Mouse (Mus musculus): Measurements from ENCODE around the gene Ptpn13. TPM values are rescaled to one million over a fixed set of nuclear protein-coding genes. Genes with fewer than 3 reads are reported as not detected.

Gene Ptpn13
- polyA plus RNA-seq, 1 experiment, result 7.6 TPM

DNA sequence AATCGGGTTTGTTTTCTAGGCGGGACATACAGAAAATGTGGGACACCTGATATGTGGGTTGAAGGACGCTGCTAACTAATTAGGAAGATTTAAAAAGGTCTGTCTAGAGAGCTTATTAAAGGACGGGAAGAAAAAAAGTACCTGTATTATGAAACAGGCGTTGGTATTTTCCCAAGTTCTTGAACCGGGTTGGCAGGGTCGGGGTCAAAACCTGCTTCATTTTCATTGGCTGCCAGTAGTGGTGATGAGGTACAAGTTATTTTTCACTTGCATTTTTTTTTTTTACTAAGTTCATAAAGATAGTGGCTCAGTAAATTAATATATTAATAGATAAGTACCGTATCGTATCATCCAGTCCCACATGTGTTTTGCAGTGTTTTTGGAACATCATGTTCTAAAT is 1.3 kb downstream of the Ptpn13 start:
- H3K4me1 ChIP-seq (replicated peaks; ENCODE audit: control insufficient read depth, insufficient read depth, low read length), result peaks cover 7% of the 10 kb centered on the region; the same call in 1 of the 2 replicates
- no peak for DNase-seq
- H3K27me3 ChIP-seq (ENCODE audit: control insufficient read depth, insufficient read depth, low read length), result peaks cover 7% of the 10 kb centered on the region
- no peaks in the 10 kb centered on the region for H3K36me3 ChIP-seq (ENCODE audit: control insufficient read depth, insufficient read depth, low read length)
- 37% methylated on average over 9 of the region's 9 CpGs for WGBS
- no peak for TF ChIP-seq POLR2A (IDR thresholded peaks at IDR 0.05; ENCODE audit: control insufficient read depth, extremely low read depth, insufficient read depth, low read length, poor library complexity)
- no peak for TF ChIP-seq CTCF (IDR thresholded peaks at IDR 0.05; ENCODE audit: borderline replicate concordance, control insufficient read depth, extremely low read depth, insufficient read depth, low read length, poor library complexity)
- H3K4me3 ChIP-seq (ENCODE audit: control insufficient read depth, insufficient read depth, low read length), result no peak overlapping the region
- no peak overlapping the region for H3K27ac ChIP-seq (ENCODE audit: control insufficient read depth, insufficient read depth, low read length)

DNA sequence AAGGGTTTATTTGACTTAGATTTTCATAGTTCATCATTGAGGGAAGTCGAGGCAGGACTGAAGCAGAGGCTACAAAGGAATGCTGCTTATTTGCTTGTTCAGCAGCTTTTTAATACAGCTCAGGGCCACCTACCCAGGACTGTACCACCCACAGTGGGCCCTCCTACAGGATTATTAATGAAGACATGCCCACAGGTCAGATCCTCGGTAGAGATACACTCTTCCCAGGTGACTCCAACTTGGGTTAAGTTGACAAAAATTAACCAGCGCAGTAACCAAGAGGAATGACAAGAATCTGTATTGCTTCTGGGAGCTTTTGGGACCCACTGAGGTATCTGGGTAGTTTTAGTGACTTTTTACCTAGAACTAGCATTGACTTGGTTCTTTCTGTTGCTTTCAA is 6.0 kb downstream of the Ptpn13 start:
- Histone ChIP-seq H3K4me1 (replicated peaks; ENCODE audit: control insufficient read depth, insufficient read depth, low read length) (no peaks in the 10 kb centered on the region), H3K27ac (ENCODE audit: control insufficient read depth, insufficient read depth, low read length) (no peak overlapping the region), H3K27me3 (ENCODE audit: control insufficient read depth, insufficient read depth, low read length) (no peaks in the 10 kb centered on the region), H3K4me3 (ENCODE audit: control insufficient read depth, insufficient read depth, low read length) (no peak overlapping the region), H3K36me3 (ENCODE audit: control insufficient read depth, insufficient read depth, low read length) (no peaks in the 10 kb centered on the region)
- TF ChIP-seq CTCF (IDR thresholded peaks at IDR 0.05; ENCODE audit: borderline replicate concordance, control insufficient read depth, extremely low read depth, insufficient read depth, low read length, poor library complexity) (no peak), POLR2A (IDR thresholded peaks at IDR 0.05; ENCODE audit: control insufficient read depth, extremely low read depth, insufficient read depth, low read length, poor library complexity) (no peak)
- no peak for DNase-seq
- 91% methylated on average over 3 of the region's 3 CpGs for WGBS

DNA sequence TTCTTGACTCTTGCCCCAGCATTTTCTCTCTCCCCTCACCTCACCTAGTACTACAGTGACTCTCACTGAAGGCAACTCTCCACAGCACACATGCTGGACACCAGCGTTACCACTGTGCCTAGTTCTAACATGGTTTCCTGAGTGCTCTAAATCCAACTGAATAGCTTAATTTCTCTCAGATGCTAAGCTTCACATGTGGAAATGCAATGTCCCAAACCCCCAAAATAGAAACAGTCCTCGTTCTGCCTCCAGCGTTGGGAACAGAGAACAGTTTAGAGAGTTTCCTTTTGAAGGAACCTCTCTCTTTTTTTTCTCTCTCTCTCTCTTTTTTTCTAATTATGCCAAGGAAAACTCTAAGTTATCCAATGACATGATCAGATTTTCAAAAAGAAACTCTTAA is 6.5 kb downstream of the Ptpn13 start:
- no peak for TF ChIP-seq CTCF (IDR thresholded peaks at IDR 0.05; ENCODE audit: borderline replicate concordance, control insufficient read depth, extremely low read depth, insufficient read depth, low read length, poor library complexity)
- TF ChIP-seq POLR2A (IDR thresholded peaks at IDR 0.05; ENCODE audit: control insufficient read depth, extremely low read depth, insufficient read depth, low read length, poor library complexity), result no peak
- Histone ChIP-seq H3K4me3 (ENCODE audit: control insufficient read depth, insufficient read depth, low read length) (no peak overlapping the region), H3K4me1 (replicated peaks; ENCODE audit: control insufficient read depth, insufficient read depth, low read length) (no peaks in the 10 kb centered on the region), H3K27me3 (ENCODE audit: control insufficient read depth, insufficient read depth, low read length) (no peaks in the 10 kb centered on the region), H3K36me3 (ENCODE audit: control insufficient read depth, insufficient read depth, low read length) (no peaks in the 10 kb centered on the region), H3K27ac (ENCODE audit: control insufficient read depth, insufficient read depth, low read length) (no peak overlapping the region)
- no peak for DNase-seq
- 83% methylated on average over 3 of the region's 3 CpGs for WGBS

DNA sequence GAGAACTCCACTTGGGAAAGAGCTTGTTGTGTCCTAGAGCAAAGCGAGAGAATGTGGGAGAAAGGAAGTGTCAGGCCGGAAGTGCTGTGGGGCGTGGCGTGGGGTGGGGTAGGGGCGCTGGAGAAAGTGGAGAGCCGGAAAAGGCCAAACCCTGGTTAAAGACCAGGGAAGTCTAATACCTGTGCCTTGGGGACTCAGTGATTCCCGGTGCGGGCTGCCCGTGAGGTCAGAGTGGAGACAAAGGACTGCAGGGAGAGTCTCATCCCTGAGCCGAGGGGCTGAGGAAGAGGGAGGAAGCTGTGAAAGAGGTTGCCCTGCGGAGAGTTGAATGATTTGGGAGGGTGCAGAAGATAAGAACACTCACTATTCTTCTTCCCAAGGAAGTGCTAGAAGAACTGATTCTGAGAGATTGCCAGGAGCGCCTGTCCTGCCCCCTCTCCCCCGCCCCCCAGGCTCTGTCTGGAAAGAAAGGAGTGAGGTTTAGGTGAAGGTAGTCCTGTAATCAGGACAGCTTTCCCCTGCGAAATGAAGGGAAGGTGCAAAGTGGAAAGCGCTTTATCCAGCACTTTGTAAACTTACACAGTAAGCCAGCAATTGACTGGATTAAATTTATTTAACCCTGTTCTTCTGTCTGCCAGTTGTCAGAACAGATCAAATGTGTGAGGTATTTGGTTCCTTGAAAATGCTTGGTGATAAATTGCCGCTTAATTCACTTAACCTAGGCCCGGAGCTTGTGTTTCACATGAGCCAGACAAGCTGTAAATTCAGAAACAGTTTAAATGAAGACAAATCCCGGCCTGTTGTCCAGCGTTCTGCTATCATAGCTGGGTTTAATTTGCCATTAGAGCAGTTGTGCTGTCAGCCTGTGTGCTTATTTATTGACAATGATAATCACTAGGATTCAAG is 11.3 kb downstream of the Ptpn13 start:
- TF ChIP-seq CTCF (IDR thresholded peaks at IDR 0.05; ENCODE audit: borderline replicate concordance, control insufficient read depth, extremely low read depth, insufficient read depth, low read length, poor library complexity) (no peak), POLR2A (IDR thresholded peaks at IDR 0.05; ENCODE audit: control insufficient read depth, extremely low read depth, insufficient read depth, low read length, poor library complexity) (no peak)
- no peaks in the 10 kb centered on the region for H3K36me3 ChIP-seq (ENCODE audit: control insufficient read depth, insufficient read depth, low read length)
- H3K4me1 ChIP-seq (replicated peaks; ENCODE audit: control insufficient read depth, insufficient read depth, low read length), result no peaks in the 10 kb centered on the region
- no peak overlapping the region for H3K27ac ChIP-seq (ENCODE audit: control insufficient read depth, insufficient read depth, low read length)
- no peak for DNase-seq
- no peak overlapping the region for H3K4me3 ChIP-seq (ENCODE audit: control insufficient read depth, insufficient read depth, low read length)
- H3K27me3 ChIP-seq (ENCODE audit: control insufficient read depth, insufficient read depth, low read length), result no peaks in the 10 kb centered on the region
- whole genome bisulfite sequencing, result 83% methylated on average over 19 of the region's 19 CpGs

DNA sequence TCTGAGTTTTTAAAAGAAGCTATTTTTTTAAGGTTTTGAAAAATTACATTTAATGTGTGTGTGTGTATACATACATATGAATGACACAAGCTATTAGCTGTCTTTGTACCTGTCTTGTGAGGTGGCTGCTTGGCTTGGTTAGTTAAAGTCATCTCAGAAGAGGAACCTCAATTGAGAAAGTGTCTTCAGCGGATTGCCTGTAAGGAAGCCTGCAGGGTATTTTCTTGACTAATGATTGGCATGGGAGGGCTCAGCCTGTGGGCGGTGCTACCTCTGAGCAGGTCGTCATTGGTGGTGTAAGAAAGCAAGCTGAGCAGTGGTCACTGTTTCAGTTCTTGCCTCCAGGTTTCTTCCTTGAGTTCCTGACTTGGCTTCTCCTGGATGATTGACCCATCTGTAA is 12.7 kb downstream of the Ptpn13 start:
- WGBS, result 76% methylated on average over 3 of the region's 3 CpGs
- Histone ChIP-seq H3K27ac (ENCODE audit: control insufficient read depth, insufficient read depth, low read length) (no peak overlapping the region), H3K27me3 (ENCODE audit: control insufficient read depth, insufficient read depth, low read length) (no peaks in the 10 kb centered on the region), H3K4me3 (ENCODE audit: control insufficient read depth, insufficient read depth, low read length) (no peak overlapping the region), H3K4me1 (replicated peaks; ENCODE audit: control insufficient read depth, insufficient read depth, low read length) (no peaks in the 10 kb centered on the region), H3K36me3 (ENCODE audit: control insufficient read depth, insufficient read depth, low read length) (no peaks in the 10 kb centered on the region)
- DNase-seq, result no peak
- TF ChIP-seq CTCF (IDR thresholded peaks at IDR 0.05; ENCODE audit: borderline replicate concordance, control insufficient read depth, extremely low read depth, insufficient read depth, low read length, poor library complexity) (no peak), POLR2A (IDR thresholded peaks at IDR 0.05; ENCODE audit: control insufficient read depth, extremely low read depth, insufficient read depth, low read length, poor library complexity) (no peak)

DNA sequence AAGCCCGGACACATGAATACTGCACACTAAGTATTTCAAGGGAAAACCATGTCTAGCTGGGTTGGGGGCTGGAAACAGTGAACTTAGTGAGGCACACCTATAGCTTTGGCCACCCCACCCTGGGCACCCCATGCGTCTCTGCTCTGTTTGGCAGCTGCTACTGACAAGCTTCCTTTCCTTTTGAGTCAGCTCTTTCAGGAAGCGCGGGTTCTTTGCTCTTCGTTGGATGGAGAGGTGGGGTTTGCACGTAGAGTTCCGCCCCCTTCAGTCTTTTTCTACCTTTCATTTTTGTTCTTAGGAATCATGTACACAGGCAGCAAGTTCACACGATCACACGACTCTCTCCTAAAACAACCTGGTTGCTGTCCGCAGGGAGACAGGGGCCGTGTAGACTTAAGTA is 14.2 kb downstream of the Ptpn13 start:
- no peaks in the 10 kb centered on the region for H3K4me1 ChIP-seq (replicated peaks; ENCODE audit: control insufficient read depth, insufficient read depth, low read length)
- no peaks in the 10 kb centered on the region for H3K27me3 ChIP-seq (ENCODE audit: control insufficient read depth, insufficient read depth, low read length)
- H3K27ac ChIP-seq (ENCODE audit: control insufficient read depth, insufficient read depth, low read length), result no peak overlapping the region
- TF ChIP-seq POLR2A (IDR thresholded peaks at IDR 0.05; ENCODE audit: control insufficient read depth, extremely low read depth, insufficient read depth, low read length, poor library complexity) (no peak), CTCF (IDR thresholded peaks at IDR 0.05; ENCODE audit: borderline replicate concordance, control insufficient read depth, extremely low read depth, insufficient read depth, low read length, poor library complexity) (no peak)
- no peak for DNase-seq
- WGBS, result 61% methylated on average over 11 of the region's 11 CpGs
- no peak overlapping the region for H3K4me3 ChIP-seq (ENCODE audit: control insufficient read depth, insufficient read depth, low read length)
- H3K36me3 ChIP-seq (ENCODE audit: control insufficient read depth, insufficient read depth, low read length), result no peaks in the 10 kb centered on the region

Measured in thymus, adult 2 months (tissue).